8 mouse cellular contexts compared by ENCODE assay signal in the genomic region with DNA sequence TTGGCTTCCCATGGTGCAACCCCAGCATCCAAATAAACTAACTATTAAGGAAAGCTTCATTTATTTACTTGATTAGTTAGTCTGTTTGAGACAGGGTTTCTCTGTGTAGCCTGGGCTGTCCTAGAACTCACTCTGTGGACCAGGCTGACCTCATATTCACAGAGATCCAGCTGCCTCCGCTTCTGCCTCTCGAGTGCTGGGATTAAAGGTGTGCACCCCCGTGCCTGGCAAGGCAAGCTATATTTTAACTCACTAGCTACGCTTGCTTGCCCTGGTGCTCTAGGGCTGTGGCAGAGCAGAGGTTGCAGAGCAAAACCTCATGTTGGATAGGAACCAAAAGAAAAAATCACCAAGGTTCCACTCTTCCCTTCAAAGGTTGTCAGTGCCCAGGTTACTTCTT. TPM values are rescaled to one million over a fixed set of nuclear protein-coding genes. Genes with fewer than 3 reads are reported as not detected.
DNase-seq lines count a peak whose midpoint lies in the region; ATAC-seq and TF ChIP-seq lines count a peak whose summit lies in the region.

No protein-coding gene starts in this region.

- TF ChIP-seq EP300 in stomach, postnatal 0 days (optimal IDR thresholded peaks at IDR 0.05) = no peak

- H3K27ac ChIP-seq in hindbrain, embryonic 14.5 days = peak overlapping the region; percentile 74
- 0 out of 2 replicates have a peak overlapping the region, but pooled peaks have one; percentile 44 for H3K27ac ChIP-seq in limb, embryonic 14.5 days (replicated peaks; ENCODE audit: low read depth, low read length)
- H3K27ac ChIP-seq in stomach, postnatal 0 days (replicated peaks) = no peak overlapping the region

- peak overlapping the region; percentile 65 for H3K4me2 ChIP-seq in hindbrain, embryonic 14.5 days (replicated peaks)
- H3K4me2 ChIP-seq in limb, embryonic 14.5 days (replicated peaks; ENCODE audit: low read depth, low read length, severe bottlenecking) = peak overlapping the region; percentile 65
- H3K4me2 ChIP-seq in stomach, postnatal 0 days (replicated peaks; ENCODE audit: low read depth) = peak overlapping the region; percentile 57

- peaks cover 8% of the 10 kb centered on the region for H3K27me3 ChIP-seq in megakaryocyte, embryonic 14.5 days (replicated peaks)
- H3K27me3 ChIP-seq in hindbrain, embryonic 14.5 days (ENCODE audit: control insufficient read depth, insufficient read depth, low read length) = no peaks in the 10 kb centered on the region
- no peaks in the 10 kb centered on the region for H3K27me3 ChIP-seq in limb, embryonic 14.5 days (ENCODE audit: control insufficient read depth, insufficient read depth, low read length)
- no peaks in the 10 kb centered on the region for H3K27me3 ChIP-seq in stomach, postnatal 0 days (ENCODE audit: control insufficient read depth, insufficient read depth, low read length)

- H3K9me3 ChIP-seq in megakaryocyte, embryonic 14.5 days = peaks cover 8% of the 10 kb centered on the region; the same call in 1 of the 2 replicates
- H3K9me3 ChIP-seq in hindbrain, embryonic 14.5 days (ENCODE audit: control insufficient read depth, low read length) = no peaks in the 10 kb centered on the region
- no peaks in the 10 kb centered on the region for H3K9me3 ChIP-seq in limb, embryonic 14.5 days (ENCODE audit: control insufficient read depth, low read length)
- H3K9me3 ChIP-seq in stomach, postnatal 0 days (ENCODE audit: control insufficient read depth, low read length) = no peaks in the 10 kb centered on the region

- peaks cover 20% of the 10 kb centered on the region for H3K4me1 ChIP-seq in megakaryocyte, embryonic 14.5 days
- H3K4me1 ChIP-seq in hindbrain, embryonic 14.5 days (replicated peaks; ENCODE audit: control insufficient read depth, insufficient read depth, low read length) = peaks cover 16% of the 10 kb centered on the region
- H3K4me1 ChIP-seq in limb, embryonic 14.5 days (ENCODE audit: control insufficient read depth, insufficient read depth, low read length) = peaks cover 7% of the 10 kb centered on the region
- no peaks in the 10 kb centered on the region for H3K4me1 ChIP-seq in stomach, postnatal 0 days (replicated peaks; ENCODE audit: control insufficient read depth, insufficient read depth)

- no peak for TF ChIP-seq CTCF in stomach, postnatal 0 days (IDR thresholded peaks at IDR 0.05; ENCODE audit: low read depth)

- no peak for ATAC-seq in megakaryocyte, adult 5-6 weeks (ENCODE audit: poor library complexity, severe bottlenecking)
- no peak for ATAC-seq in hindbrain, embryonic 14.5 days (ENCODE audit: low FRiP score)
- ATAC-seq in limb, embryonic 14.5 days (ENCODE audit: low FRiP score, low read depth) = no peak
- ATAC-seq in stomach, postnatal 0 days (ENCODE audit: low FRiP score, low TSS enrichment) = no peak

- WGBS in hindbrain, embryonic 14.5 days = 55% methylated on average over 4 of the region's 4 CpGs
- WGBS in limb, embryonic 14.5 days = 50% methylated on average over 4 of the region's 4 CpGs
- WGBS in stomach, postnatal 0 days = 36% methylated on average over 4 of the region's 4 CpGs

- no peak for TF ChIP-seq POLR2A in limb, embryonic 14.5 days (IDR thresholded peaks at IDR 0.05; ENCODE audit: borderline replicate concordance, extremely low read depth, insufficient read depth, insufficient read length)

- peak overlapping the region; percentile 55 for H3K9ac ChIP-seq in hindbrain, embryonic 14.5 days
- peak overlapping the region; percentile 57 for H3K9ac ChIP-seq in limb, embryonic 14.5 days (ENCODE audit: low read depth, low read length, severe bottlenecking)
- 0 out of 2 replicates have a peak overlapping the region, but pooled peaks have one; percentile 19 for H3K9ac ChIP-seq in stomach, postnatal 0 days (ENCODE audit: low read length)

- DNase-seq in hindbrain, embryonic 14.5 days (ENCODE audit: low spot score) = no peak
- DNase-seq in limb, embryonic 14.5 days (ENCODE audit: low spot score) = no peak
- DNase-seq in stomach, postnatal 0 days (ENCODE audit: low spot score) = no peak
- no peak for DNase-seq in cerebellum, postnatal 10 days
- DNase-seq in cerebellum, adult 11 months = no peak
- no peak for DNase-seq in adrenal gland, adult 18-20 months (ENCODE audit: low spot score in 2 of 2)

- H3K36me3 ChIP-seq in megakaryocyte, embryonic 14.5 days (replicated peaks; ENCODE audit: low read length) = peaks cover 5% of the 10 kb centered on the region
- H3K36me3 ChIP-seq in hindbrain, embryonic 14.5 days (replicated peaks; ENCODE audit: control insufficient read depth, insufficient read depth) = no peaks in the 10 kb centered on the region; the same call in 1 of the 2 replicates
- no peaks in the 10 kb centered on the region for H3K36me3 ChIP-seq in limb, embryonic 14.5 days (ENCODE audit: control insufficient read depth, insufficient read depth, low read length)
- no peaks in the 10 kb centered on the region for H3K36me3 ChIP-seq in stomach, postnatal 0 days (ENCODE audit: control insufficient read depth, insufficient read depth, low read length)

- peak overlapping the region; percentile 90 for H3K4me3 ChIP-seq in megakaryocyte, embryonic 14.5 days (replicated peaks)
- peak overlapping the region; percentile 41 for H3K4me3 ChIP-seq in hindbrain, embryonic 14.5 days (replicated peaks; ENCODE audit: low read length)
- H3K4me3 ChIP-seq in limb, embryonic 14.5 days (replicated peaks; ENCODE audit: low read length) = peak overlapping the region; percentile 53
- peak overlapping the region; percentile 40; the same call in 1 of the 2 replicates for H3K4me3 ChIP-seq in stomach, postnatal 0 days (ENCODE audit: low read depth, low read length)

RNA-seq across cellular contexts. Expression of gene Odf4, which starts 13.6 kb away (rescaled TPM):
- not detected in 2 replicates for polyA plus RNA-seq in megakaryocyte, embryonic 14.5 days (2012; ENCODE audit: insufficient read depth, low replicate concordance)
- not detected in 2 replicates for total RNA-seq in megakaryocyte, adult 5-6 weeks (2015)
- not detected in 2 replicates for total RNA-seq in megakaryocyte, adult 5-6 weeks (2017)
- polyA plus RNA-seq in hindbrain, embryonic 14.5 days (2014; fragmentation: Nextera tagmentation; extraction: Ambion mirVana) = 0.52 and 0.56 TPM in 2 replicates
- polyA plus RNA-seq in limb, embryonic 14.5 days (2012; rRNA removed) = 0.09 TPM in 1 of 2 replicates, not detected in the other
- not detected in 2 replicates for polyA plus RNA-seq in limb, embryonic 14.5 days (2014; fragmentation: Nextera tagmentation; extraction: Ambion mirVana)
- 0.22 TPM in 1 of 2 replicates, not detected in the other for polyA plus RNA-seq in stomach, postnatal 0 days (2015; fragmentation: Nextera tagmentation; extraction: Ambion mirVana)
- total RNA-seq in adrenal gland, adult 18-20 months (2021) = under 1 TPM in 1 of 2 experiments, not detected in 1; 0.46 TPM

RNA-seq across cellular contexts. Expression of gene Arhgef15, which starts 16.8 kb away (rescaled TPM):
- not detected in 2 replicates for polyA plus RNA-seq in megakaryocyte, embryonic 14.5 days (2012; ENCODE audit: insufficient read depth, low replicate concordance)
- total RNA-seq in megakaryocyte, adult 5-6 weeks (2015) = not detected in 2 replicates
- total RNA-seq in megakaryocyte, adult 5-6 weeks (2017) = 0.07 TPM in 1 of 2 replicates, not detected in the other
- 20.1 and 23.4 TPM in 2 replicates for polyA plus RNA-seq in hindbrain, embryonic 14.5 days (2014; fragmentation: Nextera tagmentation; extraction: Ambion mirVana)
- 12.3 and 23.7 TPM in 2 replicates for polyA plus RNA-seq in limb, embryonic 14.5 days (2012; rRNA removed)
- polyA plus RNA-seq in limb, embryonic 14.5 days (2014; fragmentation: Nextera tagmentation; extraction: Ambion mirVana) = 5.3 and 6.6 TPM in 2 replicates
- polyA plus RNA-seq in stomach, postnatal 0 days (2015; fragmentation: Nextera tagmentation; extraction: Ambion mirVana) = 2.8 and 3.0 TPM in 2 replicates
- 10 to 100 TPM; 18.5 to 19.5 TPM for total RNA-seq in adrenal gland, adult 18-20 months (2021)

RNA-seq across cellular contexts. Expression of gene Slc25a35, which starts 27.4 kb away (rescaled TPM):
- 3.0 TPM in 1 of 2 replicates, not detected in the other for polyA plus RNA-seq in megakaryocyte, embryonic 14.5 days (2012; ENCODE audit: insufficient read depth, low replicate concordance)
- total RNA-seq in megakaryocyte, adult 5-6 weeks (2015) = 6.6 and 7.9 TPM in 2 replicates
- total RNA-seq in megakaryocyte, adult 5-6 weeks (2017) = 1.8 and 2.4 TPM in 2 replicates
- polyA plus RNA-seq in hindbrain, embryonic 14.5 days (2014; fragmentation: Nextera tagmentation; extraction: Ambion mirVana) = 2.0 and 2.3 TPM in 2 replicates
- 4.7 and 6.9 TPM in 2 replicates for polyA plus RNA-seq in limb, embryonic 14.5 days (2012; rRNA removed)
- polyA plus RNA-seq in limb, embryonic 14.5 days (2014; fragmentation: Nextera tagmentation; extraction: Ambion mirVana) = 2.8 TPM in 2 replicates
- polyA plus RNA-seq in stomach, postnatal 0 days (2015; fragmentation: Nextera tagmentation; extraction: Ambion mirVana) = 4.9 and 5.8 TPM in 2 replicates
- total RNA-seq in adrenal gland, adult 18-20 months (2021) = 10 to 100 TPM; 30.6 to 55.5 TPM

RNA-seq across cellular contexts. Expression of gene Rangrf, which starts 34.5 kb away (rescaled TPM):
- polyA plus RNA-seq in megakaryocyte, embryonic 14.5 days (2012; ENCODE audit: insufficient read depth, low replicate concordance) = 3.1 and 6.1 TPM in 2 replicates
- 10.2 and 13.1 TPM in 2 replicates for total RNA-seq in megakaryocyte, adult 5-6 weeks (2015)
- 4.7 and 6.8 TPM in 2 replicates for total RNA-seq in megakaryocyte, adult 5-6 weeks (2017)
- 26.2 and 32.3 TPM in 2 replicates for polyA plus RNA-seq in hindbrain, embryonic 14.5 days (2014; fragmentation: Nextera tagmentation; extraction: Ambion mirVana)
- 42.8 and 46.7 TPM in 2 replicates for polyA plus RNA-seq in limb, embryonic 14.5 days (2012; rRNA removed)
- 43.4 and 46.3 TPM in 2 replicates for polyA plus RNA-seq in limb, embryonic 14.5 days (2014; fragmentation: Nextera tagmentation; extraction: Ambion mirVana)
- polyA plus RNA-seq in stomach, postnatal 0 days (2015; fragmentation: Nextera tagmentation; extraction: Ambion mirVana) = 34.8 and 35.1 TPM in 2 replicates
- total RNA-seq in adrenal gland, adult 18-20 months (2021) = 10 to 100 TPM; 13.5 to 16.7 TPM

RNA-seq across cellular contexts. Expression of gene Rpl26, which starts 39.1 kb away (rescaled TPM):
- polyA plus RNA-seq in megakaryocyte, embryonic 14.5 days (2012; ENCODE audit: insufficient read depth, low replicate concordance) = 56.9 and 116 TPM in 2 replicates
- total RNA-seq in megakaryocyte, adult 5-6 weeks (2015) = 2,468 and 2,587 TPM in 2 replicates
- total RNA-seq in megakaryocyte, adult 5-6 weeks (2017) = 3,510 and 4,069 TPM in 2 replicates
- polyA plus RNA-seq in hindbrain, embryonic 14.5 days (2014; fragmentation: Nextera tagmentation; extraction: Ambion mirVana) = 573 and 680 TPM in 2 replicates
- polyA plus RNA-seq in limb, embryonic 14.5 days (2012; rRNA removed) = 2,303 and 3,506 TPM in 2 replicates
- 1,158 and 1,230 TPM in 2 replicates for polyA plus RNA-seq in limb, embryonic 14.5 days (2014; fragmentation: Nextera tagmentation; extraction: Ambion mirVana)
- 856 and 899 TPM in 2 replicates for polyA plus RNA-seq in stomach, postnatal 0 days (2015; fragmentation: Nextera tagmentation; extraction: Ambion mirVana)
- total RNA-seq in adrenal gland, adult 18-20 months (2021) = 1,000 to 10,000 TPM; 1,157 to 1,226 TPM

Comparison
In these comparisons a context has a peak if more than half of its experiments do, and no peak if none do; other contexts are left out.
1. H3K4me3 ChIP-seq: peak in every context shown above with its lines; median percentile 90 in megakaryocyte, embryonic 14.5 days; 53 in limb, embryonic 14.5 days; 41 in hindbrain, embryonic 14.5 days; 40 in stomach, postnatal 0 days.